Mouse (Mus musculus) G1E (cell line): ENCODE results near the gene Phox2a.

Source experiments
- CTCF ChIP-seq: IDR thresholded peaks from 2 replicates; pipeline ENCODE4 v1.5.1; 2012; ENCODE audit warnings: low read depth, low read length, inconsistent platforms, mixed read lengths
- GATA1 ChIP-seq: IDR thresholded peaks from 2 replicates; pipeline ENCODE4 v1.6.1; 2012; ENCODE audit warnings: borderline replicate concordance, low read length, inconsistent platforms, mixed read lengths

DNA sequence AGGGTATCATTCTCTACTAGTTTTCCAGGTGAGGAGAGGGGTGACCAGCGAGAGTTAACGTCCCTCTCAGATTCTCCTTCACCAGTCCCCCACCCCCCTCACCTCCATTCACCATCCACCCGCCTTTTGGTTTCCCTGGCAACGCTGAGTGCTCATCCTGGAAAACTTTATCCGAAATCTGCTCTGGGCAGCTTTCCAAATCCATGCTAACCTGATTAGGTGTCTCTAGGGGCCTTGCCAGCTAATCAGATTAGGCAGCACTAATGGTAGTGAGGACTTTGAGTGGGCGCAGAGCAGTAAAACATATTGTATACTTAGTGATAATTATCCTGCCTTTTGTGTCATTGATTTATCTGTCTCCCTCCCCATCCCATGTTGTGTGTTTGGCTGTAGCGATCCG is 45.4 kb upstream of the Phox2a start:
- TF ChIP-seq CTCF, result no peak
- TF ChIP-seq GATA1, result no peak
